ENCODE assay signal across 8 mouse cellular contexts in genomic region chr14:20545529-20546331, GRCm38 (mm10). TPM values are rescaled to one million over a fixed set of nuclear protein-coding genes. Genes with fewer than 3 reads are reported as not detected.
DNase-seq lines count a peak whose midpoint lies in the region; ATAC-seq and TF ChIP-seq lines count a peak whose summit lies in the region.

No protein-coding gene starts in this region.

- WGBS in heart, embryonic 12.5 days = under 1% methylated on average over 58 of the region's 67 CpGs
- under 1% methylated on average over 67 of the region's 67 CpGs for WGBS in liver, embryonic 12.5 days (ENCODE audit: insufficient replicate concordance)
- WGBS in stomach, embryonic 15.5 days = under 1% methylated on average over 56 of the region's 67 CpGs

- peaks cover 42% of the 10 kb centered on the region for H3K4me1 ChIP-seq in erythroblast, embryonic 14.5 days (ENCODE audit: control insufficient read depth)
- peaks cover 11% of the 10 kb centered on the region for H3K4me1 ChIP-seq in heart, embryonic 12.5 days (replicated peaks)
- H3K4me1 ChIP-seq in liver, embryonic 12.5 days = peaks cover 48% of the 10 kb centered on the region
- peaks cover 10% of the 10 kb centered on the region for H3K4me1 ChIP-seq in stomach, embryonic 15.5 days

- H3K79me2 ChIP-seq in C2C12 (ENCODE audit: control insufficient read depth, insufficient read depth) = peaks cover 52% of the 10 kb centered on the region

- DNase-seq in brain, embryonic 14.5 days (ENCODE audit: low read depth) = peak; percentile 89
- DNase-seq in kidney, postnatal 10 days = peak; percentile 94
- DNase-seq in natural killer cell, adult 2 months (ENCODE audit: low spot score in 2 of 2) = peak; percentile 80 to 83

- H3K9me3 ChIP-seq in erythroblast, embryonic 14.5 days (ENCODE audit: control insufficient read depth, low read length) = no peaks in the 10 kb centered on the region
- H3K9me3 ChIP-seq in heart, embryonic 12.5 days (replicated peaks) = no peaks in the 10 kb centered on the region
- no peaks in the 10 kb centered on the region for H3K9me3 ChIP-seq in liver, embryonic 12.5 days (replicated peaks)
- no peaks in the 10 kb centered on the region for H3K9me3 ChIP-seq in stomach, embryonic 15.5 days

- ATAC-seq in heart, embryonic 12.5 days (ENCODE audit: insufficient number of reproducible peaks, low FRiP score) = peak; percentile 99
- ATAC-seq in liver, embryonic 12.5 days = peak; percentile 99
- peak; percentile 100 for ATAC-seq in stomach, embryonic 15.5 days (ENCODE audit: insufficient read depth, low FRiP score, low read depth)

- H3K36me3 ChIP-seq in C2C12 (ENCODE audit: control insufficient read depth, insufficient read depth) = no peaks in the 10 kb centered on the region
- peaks cover 36% of the 10 kb centered on the region for H3K36me3 ChIP-seq in erythroblast, embryonic 14.5 days (ENCODE audit: control insufficient read depth)
- H3K36me3 ChIP-seq in heart, embryonic 12.5 days = peaks cover 21% of the 10 kb centered on the region
- peaks cover 20% of the 10 kb centered on the region for H3K36me3 ChIP-seq in liver, embryonic 12.5 days
- H3K36me3 ChIP-seq in stomach, embryonic 15.5 days = 0 out of 2 replicates have a peak, but pooled peaks cover 13% of the 10 kb centered on the region

- H3K9ac ChIP-seq in heart, embryonic 12.5 days = peak overlapping the region; percentile 99
- H3K9ac ChIP-seq in liver, embryonic 12.5 days = peak overlapping the region; percentile 96
- H3K9ac ChIP-seq in stomach, embryonic 15.5 days = peak overlapping the region; percentile 98

- H3K27ac ChIP-seq in heart, embryonic 12.5 days (ENCODE audit: poor library complexity, severe bottlenecking) = peak overlapping the region; percentile 100
- H3K27ac ChIP-seq in liver, embryonic 12.5 days = peak overlapping the region; percentile 100
- H3K27ac ChIP-seq in stomach, embryonic 15.5 days = peak overlapping the region; percentile 99

- peak overlapping the region; percentile 72 for H3K4me3 ChIP-seq in C2C12 (ENCODE audit: insufficient read depth, poor library complexity, severe bottlenecking)
- H3K4me3 ChIP-seq in erythroblast, embryonic 14.5 days (replicated peaks) = peak overlapping the region; percentile 95
- H3K4me3 ChIP-seq in heart, embryonic 12.5 days = peak overlapping the region; percentile 99
- H3K4me3 ChIP-seq in liver, embryonic 12.5 days = peak overlapping the region; percentile 83
- peak overlapping the region; percentile 87 for H3K4me3 ChIP-seq in stomach, embryonic 15.5 days (replicated peaks)

- H3K27me3 ChIP-seq in C2C12 (ENCODE audit: control insufficient read depth, insufficient read depth, insufficient read length) = no peaks in the 10 kb centered on the region
- H3K27me3 ChIP-seq in erythroblast, embryonic 14.5 days (ENCODE audit: control insufficient read depth) = no peaks in the 10 kb centered on the region
- H3K27me3 ChIP-seq in heart, embryonic 12.5 days (replicated peaks) = no peaks in the 10 kb centered on the region
- H3K27me3 ChIP-seq in liver, embryonic 12.5 days (replicated peaks) = no peaks in the 10 kb centered on the region
- H3K27me3 ChIP-seq in stomach, embryonic 15.5 days (replicated peaks) = no peaks in the 10 kb centered on the region

- H3K4me2 ChIP-seq in heart, embryonic 12.5 days = peak overlapping the region; percentile 66
- peak overlapping the region; percentile 75 for H3K4me2 ChIP-seq in liver, embryonic 12.5 days
- peak overlapping the region; percentile 51 for H3K4me2 ChIP-seq in stomach, embryonic 15.5 days

- no peak for TF ChIP-seq CTCF in C2C12 (IDR thresholded peaks at IDR 0.05; ENCODE audit: control insufficient read depth, insufficient read depth, insufficient read length)
- TF ChIP-seq CTCF in brain, embryonic 14.5 days (IDR thresholded peaks at IDR 0.05; ENCODE audit: borderline replicate concordance, extremely low read depth, insufficient read depth, insufficient read length) = no peak

- peak; percentile 69 for TF ChIP-seq POLR2A in brain, embryonic 14.5 days (IDR thresholded peaks at IDR 0.05; ENCODE audit: borderline replicate concordance, extremely low read depth, insufficient read depth, insufficient read length, poor library complexity, severe bottlenecking)

- H3ac ChIP-seq in C2C12 (ENCODE audit: control insufficient read depth, insufficient read length, low read depth) = peak overlapping the region; percentile 70

- peaks cover 45% of the 10 kb centered on the region for H3K79me3 ChIP-seq in C2C12 (ENCODE audit: low read depth)

TF ChIP-seq in C2C12, 6 proteins besides CTCF, POLR2A, EP300 and RAD21:
- peak; percentile 10 for TF ChIP-seq MAX (IDR thresholded peaks at IDR 0.05)
- no peak for TF ChIP-seq USF1 (IDR thresholded peaks at IDR 0.05; ENCODE audit: low read depth)
- TF ChIP-seq MYOD1 (IDR thresholded peaks at IDR 0.05; ENCODE audit: control insufficient read depth, insufficient read length, low read depth) = no peak
- TF ChIP-seq FOSL1 (IDR thresholded peaks at IDR 0.05; ENCODE audit: insufficient read depth, low read length, poor library complexity, severe bottlenecking) = no peak
- TF ChIP-seq CEBPB (IDR thresholded peaks at IDR 0.05; ENCODE audit: low read depth) = no peak
- no peak for TF ChIP-seq MYOG (IDR thresholded peaks at IDR 0.05; ENCODE audit: control insufficient read depth, extremely low read depth, insufficient read length)

RNA-seq across cellular contexts. Expression of gene Ppp3cb, which starts 0.6 kb away (rescaled TPM):
- 29.9 TPM for polyA plus RNA-seq in C2C12 (2012; fragmentation: generic; extraction: Trizol)
- polyA plus RNA-seq in brain, embryonic 14.5 days (2012; rRNA removed) = 114 and 141 TPM in 2 replicates
- 0.27 and 0.46 TPM in 2 replicates for polyA plus RNA-seq in erythroblast, embryonic 14.5 days (2012)
- 43.0 and 43.5 TPM in 2 replicates for polyA plus RNA-seq in heart, embryonic 12.5 days (2016; fragmentation: Nextera tagmentation; extraction: Ambion mirVana)
- 26.8 and 30.0 TPM in 2 replicates for polyA plus RNA-seq in liver, embryonic 12.5 days (2016; fragmentation: Nextera tagmentation; extraction: Ambion mirVana)
- 39.9 and 42.4 TPM in 2 replicates for polyA plus RNA-seq in stomach, embryonic 15.5 days (2015; fragmentation: Nextera tagmentation; extraction: Ambion mirVana)

RNA-seq across cellular contexts. Expression of gene Mss51, which starts 49.0 kb away (rescaled TPM):
- polyA plus RNA-seq in C2C12 (2012; fragmentation: generic; extraction: Trizol) = 0.28 TPM
- polyA plus RNA-seq in brain, embryonic 14.5 days (2012; rRNA removed) = 1.5 and 2.4 TPM in 2 replicates
- 0.05 and 0.07 TPM in 2 replicates for polyA plus RNA-seq in erythroblast, embryonic 14.5 days (2012)
- polyA plus RNA-seq in heart, embryonic 12.5 days (2016; fragmentation: Nextera tagmentation; extraction: Ambion mirVana) = 0.50 and 0.51 TPM in 2 replicates
- polyA plus RNA-seq in liver, embryonic 12.5 days (2016; fragmentation: Nextera tagmentation; extraction: Ambion mirVana) = 0.48 and 0.57 TPM in 2 replicates
- 0.64 and 0.92 TPM in 2 replicates for polyA plus RNA-seq in stomach, embryonic 15.5 days (2015; fragmentation: Nextera tagmentation; extraction: Ambion mirVana)

Comparison
In these comparisons a context has a peak if more than half of its experiments do, and no peak if none do; other contexts are left out.
1. Peak in every context shown above with its lines: DNase-seq, ATAC-seq, H3K4me3 ChIP-seq and H3K27ac ChIP-seq.
2. RNA of gene Ppp3cb, which starts 0.6 kb away (polyA plus RNA-seq): 114 to 141 TPM in brain, embryonic 14.5 days, 43.0 to 43.5 TPM in heart, embryonic 12.5 days, 39.9 to 42.4 TPM in stomach, embryonic 15.5 days, 29.9 TPM in C2C12 (single experiment) and 26.8 to 30.0 TPM in liver, embryonic 12.5 days; 0.27 to 0.46 TPM in erythroblast, embryonic 14.5 days; every median in the first group is over 10 times any median in the second.